Mouse (Mus musculus) lung, postnatal 0 days (tissue): ENCODE measurements around the gene C330021F23Rik. TPM values are rescaled to one million over a fixed set of nuclear protein-coding genes. Genes with fewer than 3 reads are reported as not detected.

ENCODE experiments used
- ATAC-seq: fragments of 200-750 bp; cut with Nextera tagmentation; 2 replicates; pipeline ENCODE4 v1.8.0; 2017; ENCODE audit warnings: moderate library complexity
- DNase-seq: peaks from one replicate; pipeline ENCODE4 v3.0.0-alpha.2; 2016; ENCODE audit warnings: low spot score
- H3K27ac ChIP-seq: fragments of 300-500 bp; sonication (generic); 2 replicates; pipeline ENCODE4 v1.5.1; 2014; ENCODE audit warnings: antibody characterized with exemption, mild to moderate bottlenecking, low read length, mixed read lengths
- H3K27me3 ChIP-seq: fragments of 300-500 bp; sonication (generic); replicated peaks from 2 replicates; pipeline ENCODE4 v1.6.1; 2014; ENCODE audit warnings: low read length, mixed read lengths; ENCODE audit not compliant: insufficient read depth
- H3K36me3 ChIP-seq: fragments of 300-500 bp; sonication (generic); 2 replicates; pipeline ENCODE4 v1.6.1; 2014; ENCODE audit warnings: low read length, mixed read lengths; ENCODE audit not compliant: insufficient read depth
- H3K4me1 ChIP-seq: fragments of 300-500 bp; sonication (generic); 2 replicates; pipeline ENCODE4 v1.6.1; 2014; ENCODE audit warnings: antibody characterized with exemption, low read depth, low read length, mixed read lengths; ENCODE audit not compliant: insufficient read depth
- H3K4me2 ChIP-seq: fragments of 300-500 bp; sonication (generic); replicated peaks from 2 replicates; pipeline ENCODE4 v1.6.1; 2014; ENCODE audit warnings: low read depth, mild to moderate bottlenecking, low read length, moderate library complexity, mixed read lengths
- H3K4me3 ChIP-seq: fragments of 300-500 bp; sonication (generic); 2 replicates; pipeline ENCODE4 v1.5.1; 2014; ENCODE audit warnings: low read depth, low read length
- H3K9ac ChIP-seq: fragments of 300-500 bp; sonication (generic); replicated peaks from 2 replicates; pipeline ENCODE4 v1.6.1; 2014; ENCODE audit warnings: low read depth, mild to moderate bottlenecking
- H3K9me3 ChIP-seq: fragments of 300-500 bp; sonication (generic); 2 replicates; pipeline ENCODE4 v1.6.1; 2016; ENCODE audit warnings: low read length, mixed read lengths
- CTCF ChIP-seq: IDR thresholded peaks from 2 replicates; pipeline ENCODE4 v1.5.1; 2016; ENCODE audit warnings: antibody characterized with exemption, mild to moderate bottlenecking
- EP300 ChIP-seq: IDR thresholded peaks from 2 replicates; pipeline ENCODE4 v1.6.1; 2016; ENCODE audit warnings: antibody characterized with exemption, mild to moderate bottlenecking, control low read depth
- WGBS: fragments of 180-500 bp; shearing (Covaris S2); extraction: QIAGEN DNeasy Blood & Tissue Kit; methylation state at CpG from one replicate; pipeline ENCODE4 v1.1.7; 2014; 5-methylcytosine and 5-hydroxymethylcytosine counted together
- polyA plus RNA-seq: library from polyadenylated mRNA; unstranded; fragments of >200 nt; fragmentation: Nextera tagmentation; extraction: Ambion mirVana; gene quantifications from 2 replicates; pipeline ENCODE4 v1.2.1, GENCODE M21; 2015

C330021F23Rik gene
- polyA plus RNA-seq, 1 experiment from 2014 or later: 0.36 TPM

DNA sequence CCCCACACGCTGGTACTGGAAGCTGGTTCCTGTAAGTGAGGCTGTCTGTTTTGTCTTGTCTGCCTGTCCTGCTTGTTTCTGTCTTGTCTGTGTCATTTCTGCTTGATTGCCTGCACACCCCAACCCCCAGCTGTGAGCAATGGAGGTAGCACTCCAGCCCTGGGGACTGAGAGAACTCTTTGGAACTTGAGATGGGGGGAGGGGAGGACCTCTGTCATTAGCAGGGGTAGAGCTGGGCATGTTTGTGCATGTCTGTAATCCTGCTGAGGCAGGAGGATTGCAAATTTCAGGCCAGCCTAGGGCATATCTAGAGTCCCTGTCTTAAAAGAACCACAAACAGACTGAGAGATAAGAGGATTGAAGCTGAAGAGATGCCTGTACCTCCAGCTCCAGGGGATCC is 31.4 kb downstream of the C330021F23Rik start:
- ATAC-seq (no peak), DNase-seq (no peak)
- Histone ChIP-seq H3K9ac (no peak overlapping the region), H3K27me3 (no peaks in the 10 kb centered on the region), H3K4me1 (no peaks in the 10 kb centered on the region), H3K4me2 (no peak overlapping the region), H3K36me3 (no peaks in the 10 kb centered on the region), H3K4me3 (no peak overlapping the region), H3K9me3 (no peaks in the 10 kb centered on the region), H3K27ac (no peak overlapping the region)
- TF ChIP-seq CTCF (no peak), EP300 (no peak)
- WGBS: 50% methylated on average over 1 of the region's 1 CpGs

DNA sequence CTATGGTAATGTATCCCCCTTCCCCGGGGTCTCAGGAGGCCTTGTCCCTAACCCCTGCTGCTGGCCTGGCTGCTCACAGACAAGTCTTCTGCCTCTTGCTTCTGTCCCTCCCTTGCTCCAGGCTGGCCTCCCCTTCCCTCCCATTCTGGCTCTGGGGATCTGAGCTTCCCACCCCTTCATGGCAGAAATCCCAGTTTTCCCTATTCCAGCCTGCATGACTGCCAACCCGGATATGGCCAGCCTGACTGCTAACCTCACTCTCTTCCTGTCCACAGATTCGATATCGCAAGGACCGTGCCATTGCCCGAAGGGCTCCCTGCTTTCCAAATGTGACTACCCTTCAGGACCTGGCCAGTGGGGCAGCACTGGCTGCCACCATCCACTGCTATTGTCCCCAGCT is 32.6 kb downstream of the C330021F23Rik start:
- H3K27ac ChIP-seq: no peak overlapping the region
- ATAC-seq (peak; percentile 39), DNase-seq (peak; percentile 47)
- H3K27me3 ChIP-seq: no peaks in the 10 kb centered on the region
- WGBS: 59% methylated on average over 6 of the region's 6 CpGs
- no peaks in the 10 kb centered on the region for H3K4me1 ChIP-seq
- H3K9me3 ChIP-seq: no peaks in the 10 kb centered on the region
- H3K36me3 ChIP-seq: no peaks in the 10 kb centered on the region
- H3K9ac ChIP-seq: no peak overlapping the region
- H3K4me3 ChIP-seq: no peak overlapping the region
- H3K4me2 ChIP-seq: no peak overlapping the region
- TF ChIP-seq CTCF: no peak
- TF ChIP-seq EP300: no peak

DNA sequence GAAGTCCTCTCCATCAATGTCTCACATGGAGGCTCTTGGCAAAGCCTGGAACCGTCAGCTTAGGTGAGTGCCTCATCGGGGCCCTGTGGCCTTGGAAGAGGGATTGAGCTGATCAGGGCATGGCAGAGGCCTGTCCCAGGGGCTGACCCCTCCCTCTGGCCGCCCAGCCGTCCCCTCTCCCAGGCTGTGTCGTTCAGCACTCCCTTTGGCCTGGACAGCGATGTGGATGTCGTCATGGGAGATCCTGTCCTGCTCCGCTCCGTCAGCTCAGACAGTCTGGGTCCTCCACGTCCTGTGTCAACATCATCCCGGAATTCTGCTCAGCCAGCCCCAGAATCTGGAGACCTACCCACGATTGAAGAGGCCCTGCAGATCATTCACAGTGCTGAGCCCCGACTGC is 35.6 kb downstream of the C330021F23Rik start:
- H3K9me3 ChIP-seq: no peaks in the 10 kb centered on the region
- no peak overlapping the region for H3K4me2 ChIP-seq
- H3K36me3 ChIP-seq: no peaks in the 10 kb centered on the region
- WGBS: 61% methylated on average over 13 of the region's 13 CpGs
- ATAC-seq (no peak), DNase-seq (no peak)
- no peak overlapping the region for H3K4me3 ChIP-seq
- H3K9ac ChIP-seq: no peak overlapping the region
- H3K4me1 ChIP-seq: no peaks in the 10 kb centered on the region
- no peak overlapping the region for H3K27ac ChIP-seq
- H3K27me3 ChIP-seq: no peaks in the 10 kb centered on the region
- TF ChIP-seq EP300 (no peak), CTCF (no peak)

- Histone ChIP-seq H3K27me3 (no peaks in the 10 kb centered on the region), H3K4me3 (no peak overlapping the region), H3K4me2 (no peak overlapping the region), H3K27ac (no peak overlapping the region), H3K9me3 (no peaks in the 10 kb centered on the region), H3K9ac (no peak overlapping the region), H3K4me1 (no peaks in the 10 kb centered on the region), H3K36me3 (peaks cover 5% of the 10 kb centered on the region; the same call in 1 of the 2 replicates)
- peak; percentile 29; the same call in 1 of the 2 replicates for ATAC-seq
- 47% methylated on average over 16 of the region's 16 CpGs for WGBS
- DNase-seq: peak; percentile 33
- TF ChIP-seq EP300 (no peak), CTCF (no peak)
These were observed 38.8 kb downstream of the C330021F23Rik start for GRCm38 (mm10) chr8:3606593-3606992.

DNA sequence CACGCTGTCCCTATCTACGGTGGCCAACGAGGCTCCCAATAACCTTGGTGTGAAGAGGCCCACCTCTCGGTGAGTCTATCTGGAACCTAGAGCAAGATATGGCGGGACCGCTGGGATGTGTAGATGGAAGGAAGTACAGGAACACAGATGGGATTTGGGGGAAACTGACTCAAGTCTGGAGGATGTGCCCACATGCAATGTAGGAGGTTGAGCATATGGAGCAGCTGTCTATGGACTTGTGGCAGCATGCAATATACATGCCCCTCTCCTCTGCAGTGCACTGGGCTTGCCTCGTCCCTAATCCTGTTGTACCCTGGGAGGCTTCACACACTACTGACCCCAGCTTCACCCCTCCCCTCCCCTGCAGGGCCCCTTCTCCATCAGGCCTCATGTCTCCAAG is 40.0 kb downstream of the C330021F23Rik start:
- Histone ChIP-seq H3K36me3 (peaks cover 14% of the 10 kb centered on the region), H3K27ac (no peak overlapping the region), H3K4me1 (no peaks in the 10 kb centered on the region), H3K9ac (no peak overlapping the region), H3K4me2 (no peak overlapping the region), H3K27me3 (no peaks in the 10 kb centered on the region), H3K4me3 (no peak overlapping the region), H3K9me3 (no peaks in the 10 kb centered on the region)
- DNase-seq (no peak), ATAC-seq (no peak)
- no peak for TF ChIP-seq CTCF
- no peak for TF ChIP-seq EP300
- 88% methylated on average over 7 of the region's 7 CpGs for WGBS

GRCm38 (mm10) chr8:3609046-3609815 is 41.4 kb downstream of the C330021F23Rik start:
- WGBS: 67% methylated on average over 12 of the region's 12 CpGs
- TF ChIP-seq CTCF: no peak
- TF ChIP-seq EP300: no peak
- Histone ChIP-seq H3K4me3 (no peak overlapping the region), H3K27me3 (no peaks in the 10 kb centered on the region), H3K27ac (peak overlapping the region; percentile 55; the same call in 1 of the 2 replicates), H3K9ac (no peak overlapping the region), H3K4me2 (no peak overlapping the region), H3K36me3 (peaks cover 14% of the 10 kb centered on the region), H3K4me1 (no peaks in the 10 kb centered on the region), H3K9me3 (no peaks in the 10 kb centered on the region)
- ATAC-seq: peak; percentile 46
- DNase-seq: peak; percentile 41
